Mouse (Mus musculus): ENCODE data around the gene Zfp383. TPM values are rescaled to one million over a fixed set of nuclear protein-coding genes. Genes with fewer than 3 reads are reported as not detected.
"Not testable (repeated sequence)": the region's sequence is repeated elsewhere in the genome, so short reads cannot be mapped to it uniquely, and the experiment has no call there.

The Zfp383 gene
- polyA plus RNA-seq, 1 experiment from 2014 or later = 7.7 TPM

DNA sequence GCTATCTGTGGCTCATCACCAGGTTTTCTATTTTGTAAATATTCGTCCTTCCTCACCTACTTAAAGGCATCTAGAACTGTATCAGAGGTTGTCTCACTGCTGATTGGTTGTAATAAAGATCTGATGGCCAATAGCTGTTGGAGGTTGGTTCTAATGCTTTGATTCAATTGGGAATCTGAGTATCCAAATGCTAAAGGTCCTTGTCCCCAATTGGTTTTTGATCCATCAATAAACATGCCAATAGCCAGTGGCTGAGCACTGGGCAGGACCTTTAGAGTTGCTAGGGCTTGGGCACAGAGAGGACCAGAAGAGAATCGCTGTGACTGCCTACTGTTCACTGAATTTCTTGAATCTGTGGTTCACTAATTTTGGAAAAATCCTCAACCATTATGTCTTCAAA is 35.7 kb downstream of the Zfp383 start:
- H3K4me2 ChIP-seq = no peak overlapping the region
- no peak overlapping the region for H3K27ac ChIP-seq
- H3K36me3 ChIP-seq (replicated peaks) = peaks cover 13% of the 10 kb centered on the region
- H3K9me3 ChIP-seq = no peaks in the 10 kb centered on the region
- WGBS = 83% methylated on average over 2 of the region's 2 CpGs
- no peak for ATAC-seq (replicated peaks)
- H3K9ac ChIP-seq = no peak overlapping the region
- no peak overlapping the region for H3K4me3 ChIP-seq
- no peaks in the 10 kb centered on the region for H3K4me1 ChIP-seq
- no peaks in the 10 kb centered on the region for H3K27me3 ChIP-seq (replicated peaks)

- Histone ChIP-seq H3K4me2 (no peak overlapping the region), H3K27me3 (replicated peaks) (no peaks in the 10 kb centered on the region), H3K27ac (no peak overlapping the region), H3K9ac (no peak overlapping the region), H3K4me1 (no peaks in the 10 kb centered on the region), H3K36me3 (replicated peaks) (peaks cover 16% of the 10 kb centered on the region), H3K4me3 (no peak overlapping the region), H3K9me3 (no peaks in the 10 kb centered on the region)
- 86% methylated on average over 2 of the region's 2 CpGs for WGBS
- ATAC-seq (replicated peaks) = no peak
These were observed 36.2 kb downstream of the Zfp383 start for GRCm38 (mm10) chr7:29944201-29944600.

DNA sequence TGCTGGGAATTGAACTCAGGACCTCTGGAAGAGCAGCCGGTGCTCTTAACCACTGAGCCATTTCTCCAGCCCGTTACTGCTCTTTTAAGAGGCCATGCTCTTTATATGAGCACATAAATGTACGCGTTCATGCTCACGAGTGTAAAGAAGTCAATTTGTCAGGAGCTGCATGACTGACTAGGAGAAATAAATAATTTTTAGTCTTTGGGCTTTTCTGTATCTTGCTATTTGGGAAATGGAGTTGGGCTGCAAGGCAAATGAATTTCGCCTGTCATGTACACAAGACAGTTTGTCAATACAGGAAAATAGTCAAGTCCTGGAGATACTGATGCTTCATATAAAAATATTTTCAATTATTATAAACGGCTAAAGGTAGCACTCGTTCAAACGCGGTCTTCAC is 45.1 kb downstream of the Zfp383 start:
- H3K4me3 ChIP-seq = peak overlapping the region; percentile 70
- H3K27ac ChIP-seq = peak overlapping the region; percentile 93
- WGBS = 39% methylated on average over 10 of the region's 10 CpGs
- peaks cover 15% of the 10 kb centered on the region for H3K36me3 ChIP-seq (replicated peaks)
- ATAC-seq (replicated peaks) = no peak
- peak overlapping the region; percentile 78 for H3K9ac ChIP-seq
- H3K9me3 ChIP-seq = no peaks in the 10 kb centered on the region
- no peaks in the 10 kb centered on the region for H3K27me3 ChIP-seq (replicated peaks)
- H3K4me2 ChIP-seq = peak overlapping the region; percentile 56
- H3K4me1 ChIP-seq = peaks cover 10% of the 10 kb centered on the region

DNA sequence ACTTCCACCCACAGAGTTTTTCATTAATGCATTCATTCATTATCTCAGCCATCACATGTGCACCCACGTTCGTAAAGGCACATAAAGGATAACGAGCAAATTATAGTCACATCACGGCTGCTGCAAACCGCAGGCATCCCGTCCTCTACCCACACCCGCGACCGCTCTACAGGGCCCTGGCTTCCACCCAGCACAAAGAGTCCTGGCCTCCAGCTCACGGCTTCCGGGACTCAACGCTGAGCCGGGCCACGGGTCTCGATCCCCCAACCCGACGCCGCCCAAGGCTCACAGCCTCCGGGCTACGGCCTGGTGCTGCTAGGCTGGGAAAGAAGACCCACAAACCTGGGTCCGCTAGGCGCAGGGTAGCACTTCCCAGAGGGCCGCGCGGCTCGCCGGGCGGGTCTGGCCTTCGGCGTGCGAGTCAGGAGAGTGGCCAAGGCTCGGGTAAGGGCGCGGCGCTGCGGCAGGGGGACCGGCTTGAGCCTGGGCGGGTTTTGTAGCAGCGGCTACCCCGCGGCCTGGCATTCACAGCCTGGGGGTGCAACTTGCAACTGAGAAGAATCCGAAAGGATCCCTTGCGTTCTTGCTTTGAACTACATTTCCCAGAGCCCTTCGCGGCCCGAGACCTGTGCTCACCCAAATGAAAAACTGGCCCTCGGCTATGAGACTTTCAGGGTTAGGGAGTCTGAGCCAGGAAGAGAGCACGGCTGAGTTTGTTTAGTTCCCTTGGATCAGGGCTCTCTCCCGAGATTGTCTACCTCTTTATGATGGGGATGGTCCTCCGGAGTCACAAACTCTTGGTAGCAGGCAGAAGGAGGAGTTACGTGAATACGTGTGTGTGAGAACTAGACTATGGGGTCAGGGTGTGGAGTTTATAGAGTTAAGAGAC is 45.7 kb downstream of the Zfp383 start, which contains the start of gene Zfp74:
TSS of gene Zfp74 (minus strand) at position 577 of the 889 bp plus-strand sequence.
- peak; percentile 93 for ATAC-seq (replicated peaks)

GRCm38 (mm10) chr7:29954731-29955130 is 46.7 kb downstream of the Zfp383 start:
- Histone ChIP-seq H3K9me3 (no peaks in the 10 kb centered on the region), H3K27me3 (replicated peaks) (no peaks in the 10 kb centered on the region), H3K27ac (no peak overlapping the region), H3K9ac (no peak overlapping the region), H3K4me1 (peaks cover 10% of the 10 kb centered on the region), H3K4me2 (peak overlapping the region; percentile 56; the same call in 1 of the 2 replicates), H3K4me3 (no peak overlapping the region), H3K36me3 (replicated peaks) (0 out of 2 replicates have a peak, but pooled peaks cover 7% of the 10 kb centered on the region)
- ATAC-seq (replicated peaks) = no peak
- 20% methylated on average over 4 of the region's 4 CpGs for WGBS

More for the DNA sequence above, 45.7 kb downstream of the Zfp383 start, which contains the start of gene Zfp74:
- Histone ChIP-seq H3K4me1 (peaks cover 10% of the 10 kb centered on the region), H3K9me3 (no peaks in the 10 kb centered on the region), H3K27ac (peak within 1 kb of the TSS; percentile 93), H3K4me3 (peak within 1 kb of the TSS; percentile 70), H3K27me3 (replicated peaks) (no peaks in the 10 kb centered on the region), H3K36me3 (replicated peaks) (peaks cover 11% of the 10 kb centered on the region; the same call in 1 of the 2 replicates), H3K9ac (peak within 1 kb of the TSS; percentile 78), H3K4me2 (peak within 1 kb of the TSS; percentile 56)
- 1% methylated on average over 52 of the region's 52 CpGs for WGBS

GRCm38 (mm10) chr7:29956257-29956656 is 48.2 kb downstream of the Zfp383 start:
- WGBS = 56% methylated on average over 10 of the region's 10 CpGs
- Histone ChIP-seq H3K27me3 (replicated peaks) (no peaks in the 10 kb centered on the region), H3K36me3 (replicated peaks) (no peaks in the 10 kb centered on the region), H3K4me1 (peaks cover 10% of the 10 kb centered on the region), H3K9ac (no peak overlapping the region), H3K4me2 (no peak overlapping the region), H3K27ac (no peak overlapping the region), H3K4me3 (no peak overlapping the region), H3K9me3 (no peaks in the 10 kb centered on the region)
- no peak for ATAC-seq (replicated peaks)

DNA sequence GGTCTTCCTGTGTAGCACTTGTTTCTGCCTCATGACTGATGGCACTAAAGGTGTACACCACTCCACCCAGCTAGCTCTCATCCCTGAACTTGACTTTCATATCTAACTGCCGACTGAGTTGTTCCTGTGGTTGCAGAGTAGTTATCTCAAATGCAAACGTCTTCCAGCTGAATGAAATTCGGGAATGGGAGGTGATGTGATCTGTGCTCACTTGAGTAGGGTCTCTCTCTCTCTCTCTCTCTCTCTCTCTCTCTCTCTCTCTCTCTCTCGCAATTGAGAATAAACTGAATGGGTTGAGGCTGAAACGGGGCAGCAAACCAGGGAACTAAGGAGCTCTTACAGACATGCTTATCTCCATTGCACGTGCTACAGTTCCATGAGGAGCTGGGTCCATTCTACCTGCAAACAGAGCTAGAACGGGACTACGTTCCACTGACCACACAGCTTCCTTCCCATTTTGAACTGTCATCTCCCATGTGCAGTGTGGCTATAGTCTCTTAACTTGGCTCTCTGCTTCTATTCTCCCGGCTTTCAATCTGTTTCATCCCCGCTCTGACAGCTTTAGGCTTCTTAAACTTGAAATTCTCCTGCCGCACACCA is 50.2 kb downstream of the Zfp383 start:
- Histone ChIP-seq H3K27ac (no peak overlapping the region), H3K4me2 (no peak overlapping the region), H3K27me3 (replicated peaks) (no peaks in the 10 kb centered on the region), H3K4me1 (peaks cover 5% of the 10 kb centered on the region; the same call in 1 of the 2 replicates), H3K36me3 (replicated peaks) (no peaks in the 10 kb centered on the region), H3K9me3 (no peaks in the 10 kb centered on the region), H3K9ac (no peak overlapping the region), H3K4me3 (no peak overlapping the region)
- WGBS = 87% methylated on average over 11 of the region's 11 CpGs
- ATAC-seq (replicated peaks) = no peak

DNA sequence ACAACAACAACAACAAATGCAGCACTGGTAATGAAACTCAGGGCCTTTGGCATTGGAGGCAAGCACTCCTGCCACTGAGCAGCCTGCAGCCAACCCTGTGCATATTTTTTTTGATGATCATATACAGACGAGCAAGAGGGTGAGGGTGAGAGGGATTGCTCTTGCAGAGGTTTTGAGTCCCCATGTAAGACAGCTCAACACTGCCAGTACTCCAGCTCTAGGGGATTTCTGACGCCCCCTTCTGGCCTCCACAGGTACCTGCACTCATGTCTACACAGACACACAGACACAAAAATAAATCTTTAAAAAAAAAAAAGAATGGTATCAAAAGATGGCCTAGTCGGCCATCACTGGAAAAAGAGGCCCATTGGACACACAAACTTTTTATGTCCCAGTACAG is 51.0 kb downstream of the Zfp383 start:
- H3K4me2 ChIP-seq = no peak overlapping the region
- no peak overlapping the region for H3K27ac ChIP-seq
- no peak for ATAC-seq (replicated peaks)
- peaks cover 5% of the 10 kb centered on the region; the same call in 1 of the 2 replicates for H3K4me1 ChIP-seq
- H3K9me3 ChIP-seq = no peaks in the 10 kb centered on the region
- WGBS = 58% methylated on average over 3 of the region's 3 CpGs
- no peak overlapping the region for H3K9ac ChIP-seq
- H3K27me3 ChIP-seq (replicated peaks) = no peaks in the 10 kb centered on the region
- H3K4me3 ChIP-seq = no peak overlapping the region
- H3K36me3 ChIP-seq (replicated peaks) = no peaks in the 10 kb centered on the region

GRCm38 (mm10) chr7:29965115-29965810 is 57.2 kb downstream of the Zfp383 start:
- not testable (repeated sequence) for H3K27me3 ChIP-seq (replicated peaks); ATAC-seq (replicated peaks); H3K9ac ChIP-seq; H3K4me1 ChIP-seq; H3K4me2 ChIP-seq; H3K9me3 ChIP-seq; H3K36me3 ChIP-seq (replicated peaks); H3K27ac ChIP-seq; H3K4me3 ChIP-seq
- 56% methylated on average over 39 of the region's 39 CpGs for WGBS

Small RNA genes lying within 50 kb of the gene (microRNA-seq; reads per million reads assigned to microRNA genes)
- not detected for gene Mir7668

Other genes starting within 250 kb of the Zfp383 start
- 0.79 and 1.0 TPM in 2 replicates for gene Catsperg2, start 181.2 kb upstream of the Zfp383 start, polyA plus RNA-seq (2015; fragmentation: Nextera tagmentation; extraction: Ambion mirVana)
- 16.7 and 18.3 TPM in 2 replicates for gene Zfp84, start 139.7 kb upstream of the Zfp383 start, polyA plus RNA-seq (2015; fragmentation: Nextera tagmentation; extraction: Ambion mirVana)
- gene Zfp30, start 124.2 kb upstream of the Zfp383 start, polyA plus RNA-seq (2015; fragmentation: Nextera tagmentation; extraction: Ambion mirVana) = 15.4 TPM in 2 replicates
- gene Zfp790, start 92.1 kb upstream of the Zfp383 start, polyA plus RNA-seq (2015; fragmentation: Nextera tagmentation; extraction: Ambion mirVana) = 29.2 and 30.1 TPM in 2 replicates
- 15.3 and 16.1 TPM in 2 replicates for gene Zfp940, start 54.6 kb upstream of the Zfp383 start, polyA plus RNA-seq (2015; fragmentation: Nextera tagmentation; extraction: Ambion mirVana)
- 22.4 and 24.4 TPM in 2 replicates for gene Zfp420, start 48.2 kb upstream of the Zfp383 start, polyA plus RNA-seq (2015; fragmentation: Nextera tagmentation; extraction: Ambion mirVana)
- 15.5 and 16.0 TPM in 2 replicates for gene Zfp27, start 1.7 kb upstream of the Zfp383 start, polyA plus RNA-seq (2015; fragmentation: Nextera tagmentation; extraction: Ambion mirVana)
- 23.4 and 24.2 TPM in 2 replicates for gene Zfp74, start 45.9 kb downstream of the Zfp383 start, polyA plus RNA-seq (2015; fragmentation: Nextera tagmentation; extraction: Ambion mirVana)
- gene Zfp568, start 75.7 kb downstream of the Zfp383 start, polyA plus RNA-seq (2015; fragmentation: Nextera tagmentation; extraction: Ambion mirVana) = 6.0 and 7.0 TPM in 2 replicates
- gene Zfp14, start 143.2 kb downstream of the Zfp383 start, polyA plus RNA-seq (2015; fragmentation: Nextera tagmentation; extraction: Ambion mirVana) = 12.0 and 13.7 TPM in 2 replicates
- 12.9 and 13.4 TPM in 2 replicates for gene Zfp82, start 164.7 kb downstream of the Zfp383 start, polyA plus RNA-seq (2015; fragmentation: Nextera tagmentation; extraction: Ambion mirVana)
- gene Gm26920, start 182.2 kb downstream of the Zfp383 start, polyA plus RNA-seq (2015; fragmentation: Nextera tagmentation; extraction: Ambion mirVana) = 3.6 and 3.9 TPM in 2 replicates
- 18.9 and 19.8 TPM in 2 replicates for gene Zfp566, start 182.3 kb downstream of the Zfp383 start, polyA plus RNA-seq (2015; fragmentation: Nextera tagmentation; extraction: Ambion mirVana)
- gene Zfp260, start 186.6 kb downstream of the Zfp383 start, polyA plus RNA-seq (2015; fragmentation: Nextera tagmentation; extraction: Ambion mirVana) = 81.9 and 83.5 TPM in 2 replicates
- 23.4 and 24.9 TPM in 2 replicates for gene Zfp382, start 213.7 kb downstream of the Zfp383 start, polyA plus RNA-seq (2015; fragmentation: Nextera tagmentation; extraction: Ambion mirVana)